Mouse (Mus musculus) olfactory bulb, adult 2 months (tissue): Measurements from ENCODE around the gene Mycl. TPM values are rescaled to one million over a fixed set of nuclear protein-coding genes. Genes with fewer than 3 reads are reported as not detected.
A peak's percentile ranks its signal among the peaks of the same experiment; 100 is the strongest.

Experiments
- H3K27ac ChIP-seq: fragments of 200-500 bp; 2 replicates; pipeline ENCODE4 v1.5.1; 2012; ENCODE audit warnings: low read depth, low read length; ENCODE audit not compliant: insufficient read depth
- H3K4me1 ChIP-seq: fragments of 200-500 bp; 2 replicates; pipeline ENCODE4 v1.6.1; 2012; ENCODE audit warnings: low read length; ENCODE audit not compliant: control insufficient read depth, insufficient read depth
- H3K4me3 ChIP-seq: fragments of 200-500 bp; 2 replicates; pipeline ENCODE4 v1.5.1; 2012; ENCODE audit warnings: mild to moderate bottlenecking, low read depth, low read length, moderate library complexity; ENCODE audit not compliant: insufficient read depth
- CTCF ChIP-seq: fragments of 200-500 bp; IDR thresholded peaks from 2 replicates; pipeline ENCODE4 v1.5.1; 2012; ENCODE audit warnings: low read depth, mild to moderate bottlenecking, low read length, moderate library complexity; ENCODE audit not compliant: insufficient read depth
- POLR2A ChIP-seq: fragments of 200-500 bp; IDR thresholded peaks from 2 replicates; pipeline ENCODE4 v1.6.1; 2012; ENCODE audit warnings: mild to moderate bottlenecking, low read depth, low read length, moderate library complexity; ENCODE audit not compliant: insufficient read depth
- WGBS: fragments of 180-500 bp; shearing (Covaris S2); methylation state at CpG from one replicate; pipeline ENCODE4 v1.1.7; 2018; 5-methylcytosine and 5-hydroxymethylcytosine counted together
- polyA plus RNA-seq: library from polyadenylated mRNA; stranded (reverse); fragments of >200 nt; gene quantifications from 2 replicates; pipeline ENCODE4 v1.2.4, GENCODE M21; 2012; ENCODE audit warnings: low replicate concordance; ENCODE audit not compliant: missing spikeins, insufficient read depth, insufficient read length

The Mycl gene
- polyA plus RNA-seq, 1 experiment = not detected

DNA sequence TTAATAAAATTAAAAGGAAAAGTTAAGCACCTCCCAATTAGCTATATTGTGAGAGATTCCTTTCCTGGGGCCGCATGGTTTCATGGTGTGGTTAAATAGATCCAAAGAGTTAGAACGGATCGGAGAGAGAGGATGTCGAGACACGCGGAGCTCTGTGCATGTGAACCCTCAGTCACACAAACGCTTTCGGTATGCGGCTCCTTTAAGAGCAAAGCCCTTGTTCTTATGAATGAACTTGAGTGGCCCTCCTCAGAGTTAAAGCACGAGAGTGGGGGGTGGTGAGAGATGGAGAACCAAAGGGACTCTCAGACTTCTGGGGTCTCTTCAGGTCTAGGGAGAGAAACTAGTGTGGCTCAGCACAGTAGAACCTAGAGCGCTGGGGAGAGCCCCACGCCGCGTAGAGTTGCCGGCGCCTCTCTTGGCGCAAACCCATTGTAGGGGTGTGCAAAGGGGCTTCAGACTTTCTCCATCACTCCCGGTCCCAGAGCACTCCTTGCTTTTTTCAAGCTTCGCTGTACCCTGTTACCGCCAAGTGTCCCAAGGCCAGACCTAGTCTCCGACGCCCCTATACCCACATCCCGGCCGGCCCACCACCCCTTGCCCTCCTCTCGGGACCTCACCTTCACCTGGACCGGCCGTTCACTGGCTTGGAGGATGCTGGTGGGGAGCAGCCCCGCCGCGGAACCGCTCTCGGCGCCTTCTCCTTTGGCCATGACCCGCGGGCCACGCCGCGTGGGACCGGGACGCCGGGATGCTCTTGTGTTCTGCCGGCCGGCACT, 34.9 kb upstream of the Mycl start:
- TF ChIP-seq CTCF = no peak
- TF ChIP-seq POLR2A = no peak
- H3K4me3 ChIP-seq = peak overlapping the region; percentile 50
- WGBS = under 1% methylated on average over 43 of the region's 43 CpGs
- peaks cover 23% of the 10 kb centered on the region for H3K4me1 ChIP-seq
- H3K27ac ChIP-seq = no peak overlapping the region

DNA sequence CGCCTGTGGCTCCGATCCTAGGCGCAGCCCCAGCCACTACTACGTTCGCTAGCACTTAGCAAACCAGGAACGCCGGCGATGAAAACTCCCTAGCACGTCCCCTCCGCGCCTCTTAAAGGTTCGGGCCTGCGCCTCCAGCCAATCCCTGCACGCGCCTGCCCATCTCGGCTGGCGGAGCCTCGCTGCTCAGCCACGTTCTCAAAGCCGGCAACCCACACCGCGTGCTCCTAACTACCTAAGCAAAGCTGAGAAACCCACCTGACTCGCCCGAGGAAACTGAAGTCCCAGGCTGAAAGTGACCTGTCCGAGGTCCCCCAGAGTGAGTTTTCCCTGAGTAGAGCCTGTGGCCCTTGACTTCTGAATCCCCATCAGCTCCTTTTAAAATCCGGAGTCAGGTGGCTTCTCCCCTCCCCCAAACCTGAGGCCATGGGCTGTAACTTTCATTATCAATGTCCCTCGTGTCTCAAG, 34.3 kb upstream of the Mycl start, which contains the start of gene Mfsd2a:
TSS of gene Mfsd2a (minus strand) at position 89 of the 468 bp plus-strand sequence.
- peaks cover 19% of the 10 kb centered on the region for H3K4me1 ChIP-seq
- peak within 1 kb of the TSS; percentile 50 for H3K4me3 ChIP-seq
- H3K27ac ChIP-seq = no peak within 1 kb of the TSS
- TF ChIP-seq POLR2A (0 out of 2 replicates have a peak, but pooled peaks have one; percentile 36), CTCF (no peak)
- 3% methylated on average over 27 of the region's 27 CpGs for WGBS

DNA sequence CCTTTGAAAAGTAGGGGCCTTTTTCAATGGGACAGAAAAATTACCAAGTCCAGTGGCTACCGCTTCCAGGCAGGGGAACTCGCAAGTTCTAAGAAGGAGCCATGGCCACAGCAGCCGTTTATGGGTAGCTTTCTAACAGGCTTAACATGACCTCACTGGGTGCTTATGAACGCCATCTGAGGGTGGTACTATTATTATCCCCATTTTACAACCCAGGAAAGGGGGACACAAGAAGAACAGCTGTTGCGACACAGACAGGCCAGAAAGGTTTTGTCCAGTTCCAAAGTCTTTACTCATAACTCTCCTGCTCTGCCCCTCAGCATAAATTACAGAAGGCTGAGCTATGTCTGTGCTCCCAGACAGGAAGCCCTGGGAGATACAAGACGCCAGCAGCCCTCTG, 33.9 kb upstream of the Mycl start:
- Histone ChIP-seq H3K4me1 (peaks cover 19% of the 10 kb centered on the region), H3K27ac (no peak overlapping the region), H3K4me3 (no peak overlapping the region)
- TF ChIP-seq CTCF (no peak), POLR2A (no peak)
- WGBS = 61% methylated on average over 6 of the region's 6 CpGs

DNA sequence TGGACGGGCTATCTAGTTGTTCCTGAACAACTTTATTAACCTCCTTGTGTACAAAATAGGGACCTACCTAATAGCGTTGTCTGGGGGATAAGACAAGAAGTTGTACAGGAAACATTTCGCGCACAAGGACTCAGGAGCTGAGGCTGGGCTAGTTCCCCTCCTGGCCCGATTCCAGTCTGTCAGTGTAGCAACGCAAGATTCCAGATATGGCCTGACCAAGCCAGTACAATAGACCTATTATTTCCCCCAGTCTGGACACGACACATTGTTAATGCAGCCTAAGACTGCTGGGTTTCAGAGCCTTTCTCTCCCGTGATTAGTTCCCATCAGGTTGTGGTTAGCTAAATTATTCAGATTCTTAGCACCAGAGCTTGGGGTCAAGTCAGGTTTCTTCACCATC, 32.7 kb upstream of the Mycl start:
- H3K4me3 ChIP-seq = no peak overlapping the region
- WGBS = 67% methylated on average over 8 of the region's 8 CpGs
- no peak overlapping the region for H3K27ac ChIP-seq
- TF ChIP-seq POLR2A (no peak), CTCF (no peak)
- peaks cover 19% of the 10 kb centered on the region for H3K4me1 ChIP-seq

DNA sequence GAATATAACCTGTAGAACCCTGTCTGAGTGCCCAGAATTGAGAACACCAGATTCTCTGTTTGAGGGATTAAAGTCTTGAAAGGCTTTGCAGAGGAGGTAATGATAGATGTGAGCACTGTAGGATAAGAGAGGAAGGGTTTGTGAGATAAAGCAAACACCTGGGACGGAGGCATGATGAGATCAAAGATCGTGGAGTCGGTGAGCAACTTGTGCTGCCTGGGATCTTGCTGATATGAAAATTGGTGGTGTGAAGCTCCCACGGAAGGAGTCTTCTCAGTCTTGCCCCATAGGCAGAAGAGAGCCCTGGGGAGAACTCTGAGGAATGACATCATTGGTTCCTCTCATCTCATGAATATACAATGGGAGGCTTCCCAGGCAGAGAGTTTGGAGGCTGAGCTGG, 27.3 kb upstream of the Mycl start:
- H3K4me3 ChIP-seq = no peak overlapping the region
- TF ChIP-seq POLR2A (no peak), CTCF (no peak)
- no peaks in the 10 kb centered on the region for H3K4me1 ChIP-seq
- 85% methylated on average over 4 of the region's 4 CpGs for WGBS
- no peak overlapping the region for H3K27ac ChIP-seq

DNA sequence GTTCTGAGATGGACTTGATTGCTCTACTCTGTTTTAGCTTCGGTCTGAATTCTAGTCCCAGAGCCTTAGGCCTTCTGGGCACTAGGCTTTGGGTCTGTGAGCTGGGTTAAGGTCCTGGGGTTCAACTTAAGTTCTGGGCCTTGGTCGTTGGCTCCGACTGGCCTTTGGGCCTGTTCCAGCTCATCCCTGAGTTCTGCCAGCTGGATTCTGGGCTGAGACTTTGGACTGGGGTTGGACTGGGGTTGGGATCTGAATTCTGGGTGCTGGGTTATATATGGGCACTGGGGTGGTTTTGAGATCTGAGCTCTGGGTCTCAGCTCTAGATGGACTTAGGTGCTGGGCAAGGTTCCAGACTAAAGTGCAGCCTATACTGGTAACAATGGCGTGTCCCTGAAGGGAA, 24.3 kb upstream of the Mycl start:
- WGBS = 79% methylated on average over 4 of the region's 4 CpGs
- Histone ChIP-seq H3K27ac (no peak overlapping the region), H3K4me1 (no peaks in the 10 kb centered on the region), H3K4me3 (no peak overlapping the region)
- TF ChIP-seq POLR2A (no peak), CTCF (no peak)

DNA sequence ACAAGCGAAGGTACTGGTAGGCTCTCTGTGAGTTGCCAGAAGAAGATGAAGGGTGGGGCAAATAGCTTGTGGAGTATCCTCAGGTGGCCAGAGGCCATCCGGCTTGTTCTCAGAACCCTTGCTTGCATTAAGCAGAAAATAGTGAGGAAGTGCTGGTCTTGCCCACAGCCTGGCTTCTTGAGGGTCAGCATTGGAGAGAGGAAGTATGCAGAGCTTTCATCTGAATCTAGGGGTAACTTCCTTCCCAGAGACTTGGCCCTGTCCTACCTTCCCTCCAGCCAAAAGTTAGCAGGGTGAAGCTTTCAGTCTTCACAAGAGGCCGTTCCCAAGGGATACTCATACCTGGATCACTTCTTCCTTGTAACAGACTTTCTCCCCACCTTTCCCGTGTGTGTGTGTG, 23.8 kb upstream of the Mycl start:
- 87% methylated on average over 4 of the region's 4 CpGs for WGBS
- no peak overlapping the region for H3K27ac ChIP-seq
- H3K4me1 ChIP-seq = no peaks in the 10 kb centered on the region
- TF ChIP-seq CTCF (no peak), POLR2A (no peak)
- no peak overlapping the region for H3K4me3 ChIP-seq

DNA sequence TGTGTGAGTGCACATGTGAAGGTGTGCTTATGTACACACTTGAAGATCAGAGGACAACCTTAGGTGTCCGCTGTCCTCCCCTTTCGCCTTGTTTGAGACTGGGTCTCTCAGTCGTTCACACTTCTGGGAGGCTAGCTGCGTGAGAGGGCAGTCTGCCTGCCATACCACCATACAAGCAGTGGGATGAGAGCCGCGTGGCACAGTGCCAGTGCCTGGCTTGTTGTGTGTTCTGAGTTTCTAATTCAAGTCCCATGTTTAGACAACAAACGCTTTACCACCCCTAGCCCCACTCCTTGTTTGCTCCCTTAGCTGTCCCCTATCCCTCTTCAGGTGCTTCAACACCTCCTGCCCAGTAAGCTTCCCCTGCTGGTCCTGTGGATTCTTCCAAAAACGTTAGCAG, 23.4 kb upstream of the Mycl start:
- H3K4me1 ChIP-seq = no peaks in the 10 kb centered on the region
- H3K4me3 ChIP-seq = no peak overlapping the region
- no peak overlapping the region for H3K27ac ChIP-seq
- WGBS = 67% methylated on average over 8 of the region's 8 CpGs
- TF ChIP-seq POLR2A (no peak), CTCF (no peak)

DNA sequence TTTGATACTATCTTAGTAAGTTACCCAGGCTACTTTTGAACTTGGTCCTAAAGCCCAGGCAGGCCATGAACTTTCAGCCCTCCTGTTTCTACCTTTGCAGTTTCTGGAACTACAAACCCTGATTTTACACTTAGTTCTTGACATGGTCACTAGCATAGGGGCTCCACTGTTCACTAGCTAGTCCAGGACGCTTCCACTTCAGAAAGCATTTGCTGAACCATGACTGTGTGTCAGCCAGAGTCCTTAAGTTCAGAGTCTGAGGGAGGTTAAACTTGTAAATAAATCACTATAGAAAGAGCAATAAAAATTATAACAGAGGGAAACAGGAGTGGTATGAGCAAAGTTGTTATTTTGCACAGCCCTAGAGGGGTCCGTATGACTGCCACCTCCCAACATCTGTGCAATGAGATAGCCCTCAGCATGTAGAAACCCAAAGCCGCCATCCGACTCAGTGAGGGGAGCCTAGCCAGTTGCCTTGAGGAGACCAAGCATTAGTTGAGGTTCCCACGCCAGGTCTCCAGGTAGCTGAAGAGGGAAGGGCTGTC, 20.4 kb upstream of the Mycl start:
- H3K4me1 ChIP-seq = no peaks in the 10 kb centered on the region
- H3K27ac ChIP-seq = no peak overlapping the region
- WGBS = 90% methylated on average over 5 of the region's 5 CpGs
- TF ChIP-seq POLR2A = no peak
- TF ChIP-seq CTCF = no peak
- H3K4me3 ChIP-seq = no peak overlapping the region
